Mouse (Mus musculus): ENCODE results near the gene Angptl4. TPM values are rescaled to one million over a fixed set of nuclear protein-coding genes. Genes with fewer than 3 reads are reported as not detected.

Angptl4 gene
- polyA plus RNA-seq, 1 experiment from 2014 or later, result 25.1 TPM

DNA sequence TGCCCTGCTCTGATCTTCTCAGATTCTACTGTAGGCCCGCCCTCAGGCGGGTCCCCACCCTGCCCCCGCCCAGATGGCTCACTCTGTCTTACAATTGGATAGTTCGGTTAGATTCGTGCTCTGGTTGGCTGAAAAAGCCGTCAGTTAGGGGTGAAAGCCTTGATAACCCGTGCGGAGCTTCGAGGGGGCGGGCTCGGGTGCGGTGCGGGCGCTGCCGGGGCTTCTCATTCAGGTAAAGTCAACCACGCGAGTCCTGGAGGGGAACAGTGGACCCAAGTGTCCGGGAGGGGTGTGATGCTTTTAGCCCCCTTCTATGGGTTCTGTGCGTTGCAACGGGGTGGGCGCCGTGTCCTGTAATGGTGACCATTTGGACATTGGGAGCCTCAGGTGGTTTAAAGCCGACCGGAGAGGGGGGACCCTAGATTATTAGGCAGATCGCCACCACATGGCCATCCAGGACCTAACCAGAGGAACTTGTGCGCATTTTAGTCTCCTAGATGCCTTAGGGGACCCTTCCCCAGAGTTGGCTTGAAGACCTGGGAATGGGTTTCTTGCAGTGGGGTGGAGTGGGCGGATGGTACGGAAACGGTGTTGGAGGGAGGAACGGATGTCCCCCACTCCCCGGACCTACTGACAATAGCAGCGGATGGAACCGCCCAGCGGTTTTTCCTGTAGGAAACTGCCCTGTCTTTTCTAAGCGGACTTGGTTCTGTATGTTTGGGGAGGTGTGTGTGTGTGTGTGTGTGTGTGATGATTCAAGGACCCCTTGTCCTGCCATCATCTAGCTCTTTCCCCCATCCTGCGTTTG, 28.9 kb upstream of the Angptl4 start, which contains the start of gene Kank3:
Kank3 (plus strand) TSS at position 186 of the 808 bp plus-strand sequence.
- 1% methylated on average over 36 of the region's 36 CpGs for WGBS
- Histone ChIP-seq H3K27ac (ENCODE audit: low read length) (no peak within 1 kb of the TSS; the same call in 1 of the 2 replicates), H3K36me3 (ENCODE audit: control insufficient read depth, insufficient read depth, low read length) (no peaks in the 10 kb centered on the region), H3K4me1 (ENCODE audit: control insufficient read depth, insufficient read depth, low read length) (no peaks in the 10 kb centered on the region), H3K9me3 (ENCODE audit: control insufficient read depth, low read depth, low read length) (no peaks in the 10 kb centered on the region), H3K4me2 (replicated peaks; ENCODE audit: low read depth, low read length) (peak within 1 kb of the TSS; percentile 87), H3K27me3 (ENCODE audit: control insufficient read depth, insufficient read depth, low read length) (no peaks in the 10 kb centered on the region), H3K4me3 (ENCODE audit: low read depth, low read length) (peak within 1 kb of the TSS; percentile 48), H3K9ac (replicated peaks; ENCODE audit: low read depth, low read length) (peak within 1 kb of the TSS; percentile 25; the same call in 1 of the 2 replicates)
- ATAC-seq (ENCODE audit: insufficient number of reproducible peaks, insufficient read depth, low FRiP score, low read depth), result peak; percentile 99

DNA sequence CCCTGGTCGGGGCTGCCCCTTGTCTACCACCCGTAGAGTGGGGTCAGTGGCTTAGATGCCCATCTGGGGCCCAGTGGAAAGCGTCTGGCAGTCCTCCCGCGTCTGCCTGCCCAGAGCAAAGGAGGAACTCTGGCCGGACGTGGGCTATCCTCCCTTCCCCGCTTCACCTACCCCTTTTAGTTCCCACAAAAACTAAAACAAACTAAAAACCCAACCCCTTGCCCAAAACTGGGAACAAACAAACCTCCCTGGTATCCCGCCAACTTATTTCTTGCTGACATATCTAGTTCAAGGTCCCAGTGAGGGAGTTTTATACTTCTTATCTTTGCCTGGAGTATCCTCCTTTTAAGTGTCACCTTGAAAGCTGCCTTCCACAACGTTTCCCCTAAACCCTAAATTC, 26.6 kb upstream of the Angptl4 start:
- H3K9ac ChIP-seq (replicated peaks; ENCODE audit: low read depth, low read length), result no peak overlapping the region
- no peak overlapping the region for H3K4me2 ChIP-seq (replicated peaks; ENCODE audit: low read depth, low read length)
- H3K4me3 ChIP-seq (ENCODE audit: low read depth, low read length), result no peak overlapping the region
- no peaks in the 10 kb centered on the region for H3K36me3 ChIP-seq (ENCODE audit: control insufficient read depth, insufficient read depth, low read length)
- no peak overlapping the region for H3K27ac ChIP-seq (ENCODE audit: low read length)
- ATAC-seq (ENCODE audit: insufficient number of reproducible peaks, insufficient read depth, low FRiP score, low read depth), result no peak
- no peaks in the 10 kb centered on the region for H3K27me3 ChIP-seq (ENCODE audit: control insufficient read depth, insufficient read depth, low read length)
- H3K4me1 ChIP-seq (ENCODE audit: control insufficient read depth, insufficient read depth, low read length), result no peaks in the 10 kb centered on the region
- no peaks in the 10 kb centered on the region for H3K9me3 ChIP-seq (ENCODE audit: control insufficient read depth, low read depth, low read length)
- 30% methylated on average over 10 of the region's 10 CpGs for WGBS

- Histone ChIP-seq H3K9me3 (ENCODE audit: control insufficient read depth, low read depth, low read length) (no peaks in the 10 kb centered on the region), H3K27ac (ENCODE audit: low read length) (no peak overlapping the region), H3K36me3 (ENCODE audit: control insufficient read depth, insufficient read depth, low read length) (no peaks in the 10 kb centered on the region), H3K4me3 (ENCODE audit: low read depth, low read length) (no peak overlapping the region), H3K9ac (replicated peaks; ENCODE audit: low read depth, low read length) (no peak overlapping the region), H3K4me2 (replicated peaks; ENCODE audit: low read depth, low read length) (no peak overlapping the region), H3K27me3 (ENCODE audit: control insufficient read depth, insufficient read depth, low read length) (no peaks in the 10 kb centered on the region), H3K4me1 (ENCODE audit: control insufficient read depth, insufficient read depth, low read length) (no peaks in the 10 kb centered on the region)
- 44% methylated on average over 8 of the region's 9 CpGs for WGBS
- ATAC-seq (ENCODE audit: insufficient number of reproducible peaks, insufficient read depth, low FRiP score, low read depth), result no peak
These were observed 25.7 kb upstream of the Angptl4 start for GRCm38 (mm10) chr17:33807181-33807888.

- 27% methylated on average over 1 of the region's 1 CpGs for WGBS
- no peak for ATAC-seq (ENCODE audit: insufficient number of reproducible peaks, insufficient read depth, low FRiP score, low read depth)
- no peaks in the 10 kb centered on the region for H3K27me3 ChIP-seq (ENCODE audit: control insufficient read depth, insufficient read depth, low read length)
- no peak overlapping the region for H3K4me2 ChIP-seq (replicated peaks; ENCODE audit: low read depth, low read length)
- H3K27ac ChIP-seq (ENCODE audit: low read length), result no peak overlapping the region
- no peak overlapping the region for H3K4me3 ChIP-seq (ENCODE audit: low read depth, low read length)
- no peaks in the 10 kb centered on the region for H3K36me3 ChIP-seq (ENCODE audit: control insufficient read depth, insufficient read depth, low read length)
- H3K4me1 ChIP-seq (ENCODE audit: control insufficient read depth, insufficient read depth, low read length), result no peaks in the 10 kb centered on the region
- H3K9ac ChIP-seq (replicated peaks; ENCODE audit: low read depth, low read length), result no peak overlapping the region
- no peaks in the 10 kb centered on the region for H3K9me3 ChIP-seq (ENCODE audit: control insufficient read depth, low read depth, low read length)
These were observed 23.1 kb upstream of the Angptl4 start for GRCm38 (mm10) chr17:33804745-33805144.

DNA sequence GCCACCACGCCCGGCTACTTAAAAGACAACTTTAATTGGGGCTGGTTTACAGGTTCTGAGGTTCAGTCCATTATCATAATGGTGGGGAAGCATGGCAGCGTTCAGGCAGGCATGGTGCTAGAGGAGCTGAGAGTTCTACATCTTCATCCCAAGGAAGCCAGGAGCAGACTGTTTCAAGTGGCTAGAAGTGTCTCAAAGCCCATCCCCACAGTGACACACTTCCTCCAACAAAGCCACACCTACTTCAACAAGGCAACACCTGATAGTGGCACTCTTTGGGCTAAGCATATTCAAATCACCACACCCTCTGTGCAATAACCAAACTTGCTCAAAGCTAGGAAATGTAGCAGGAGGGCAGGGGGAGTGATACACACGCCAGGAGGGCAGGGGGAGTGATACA, 22.6 kb upstream of the Angptl4 start:
- no peak overlapping the region for H3K4me3 ChIP-seq (ENCODE audit: low read depth, low read length)
- no peak overlapping the region for H3K27ac ChIP-seq (ENCODE audit: low read length)
- ATAC-seq (ENCODE audit: insufficient number of reproducible peaks, insufficient read depth, low FRiP score, low read depth), result no peak
- no peaks in the 10 kb centered on the region for H3K36me3 ChIP-seq (ENCODE audit: control insufficient read depth, insufficient read depth, low read length)
- H3K9ac ChIP-seq (replicated peaks; ENCODE audit: low read depth, low read length), result no peak overlapping the region
- no peak overlapping the region for H3K4me2 ChIP-seq (replicated peaks; ENCODE audit: low read depth, low read length)
- no peaks in the 10 kb centered on the region for H3K4me1 ChIP-seq (ENCODE audit: control insufficient read depth, insufficient read depth, low read length)
- 55% methylated on average over 4 of the region's 4 CpGs for WGBS
- no peaks in the 10 kb centered on the region for H3K9me3 ChIP-seq (ENCODE audit: control insufficient read depth, low read depth, low read length)
- no peaks in the 10 kb centered on the region for H3K27me3 ChIP-seq (ENCODE audit: control insufficient read depth, insufficient read depth, low read length)

GRCm38 (mm10) chr17:33802221-33802620, 20.6 kb upstream of the Angptl4 start:
- Histone ChIP-seq H3K9ac (replicated peaks; ENCODE audit: low read depth, low read length) (no peak overlapping the region), H3K4me3 (ENCODE audit: low read depth, low read length) (no peak overlapping the region), H3K27me3 (ENCODE audit: control insufficient read depth, insufficient read depth, low read length) (no peaks in the 10 kb centered on the region), H3K27ac (ENCODE audit: low read length) (no peak overlapping the region), H3K36me3 (ENCODE audit: control insufficient read depth, insufficient read depth, low read length) (no peaks in the 10 kb centered on the region), H3K9me3 (ENCODE audit: control insufficient read depth, low read depth, low read length) (no peaks in the 10 kb centered on the region), H3K4me1 (ENCODE audit: control insufficient read depth, insufficient read depth, low read length) (no peaks in the 10 kb centered on the region), H3K4me2 (replicated peaks; ENCODE audit: low read depth, low read length) (no peak overlapping the region)
- ATAC-seq (ENCODE audit: insufficient number of reproducible peaks, insufficient read depth, low FRiP score, low read depth), result no peak
- WGBS, result 0% methylated on average over 2 of the region's 2 CpGs

DNA sequence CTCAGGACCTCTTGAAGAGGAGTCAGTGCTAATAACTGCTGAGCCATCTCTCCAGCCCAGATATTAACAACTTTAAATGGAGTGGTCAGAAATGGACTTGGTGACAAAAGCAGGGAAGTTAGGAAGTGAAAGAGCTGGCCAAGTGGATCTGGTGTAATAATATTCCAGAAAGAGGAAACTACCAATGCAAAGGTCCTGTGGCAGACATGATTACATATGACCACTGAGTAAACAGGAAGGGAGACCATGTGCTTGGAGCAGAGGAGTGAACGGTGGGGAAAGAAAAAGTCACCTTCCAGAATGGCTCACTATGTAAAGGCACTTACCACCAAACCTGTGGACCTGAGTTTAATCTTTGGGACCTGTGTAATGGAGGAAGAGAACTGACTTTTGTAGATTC, 17.6 kb upstream of the Angptl4 start:
- no peak overlapping the region for H3K27ac ChIP-seq (ENCODE audit: low read length)
- no peaks in the 10 kb centered on the region for H3K27me3 ChIP-seq (ENCODE audit: control insufficient read depth, insufficient read depth, low read length)
- 46% methylated on average over 1 of the region's 1 CpGs for WGBS
- H3K4me1 ChIP-seq (ENCODE audit: control insufficient read depth, insufficient read depth, low read length), result no peaks in the 10 kb centered on the region
- no peak for ATAC-seq (ENCODE audit: insufficient number of reproducible peaks, insufficient read depth, low FRiP score, low read depth)
- no peak overlapping the region for H3K9ac ChIP-seq (replicated peaks; ENCODE audit: low read depth, low read length)
- H3K9me3 ChIP-seq (ENCODE audit: control insufficient read depth, low read depth, low read length), result no peaks in the 10 kb centered on the region
- no peaks in the 10 kb centered on the region for H3K36me3 ChIP-seq (ENCODE audit: control insufficient read depth, insufficient read depth, low read length)
- H3K4me3 ChIP-seq (ENCODE audit: low read depth, low read length), result no peak overlapping the region
- H3K4me2 ChIP-seq (replicated peaks; ENCODE audit: low read depth, low read length), result no peak overlapping the region

GRCm38 (mm10) chr17:33798306-33798705, 16.7 kb upstream of the Angptl4 start:
- Histone ChIP-seq H3K4me1 (ENCODE audit: control insufficient read depth, insufficient read depth, low read length) (no peaks in the 10 kb centered on the region), H3K36me3 (ENCODE audit: control insufficient read depth, insufficient read depth, low read length) (no peaks in the 10 kb centered on the region)

More at GRCm38 (mm10) chr17:33798306-33798705, 16.7 kb upstream of the Angptl4 start:
- Histone ChIP-seq H3K9me3 (ENCODE audit: control insufficient read depth, low read depth, low read length) (no peaks in the 10 kb centered on the region), H3K4me2 (replicated peaks; ENCODE audit: low read depth, low read length) (no peak overlapping the region), H3K27me3 (ENCODE audit: control insufficient read depth, insufficient read depth, low read length) (no peaks in the 10 kb centered on the region), H3K4me3 (ENCODE audit: low read depth, low read length) (no peak overlapping the region), H3K9ac (replicated peaks; ENCODE audit: low read depth, low read length) (no peak overlapping the region), H3K27ac (ENCODE audit: low read length) (no peak overlapping the region)
- 55% methylated on average over 3 of the region's 3 CpGs for WGBS
- no peak for ATAC-seq (ENCODE audit: insufficient number of reproducible peaks, insufficient read depth, low FRiP score, low read depth)
